Mouse (Mus musculus): ENCODE measurements around the gene Lrsam1. TPM values are rescaled to one million over a fixed set of nuclear protein-coding genes. Genes with fewer than 3 reads are reported as not detected.

Lrsam1 gene
- total RNA-seq, 2 experiments from 2014 or later = 47.6 to 47.7 TPM

- intact Hi-C loops (cut with DNase I) = no loop called here
- peak; percentile 40 for DNase-seq
These were observed 6.7 kb upstream of the Lrsam1 start for GRCm38 (mm10) chr2:32968024-32968614.

- DNase-seq = peak; percentile 88
- intact Hi-C loops (cut with DNase I) = no loop called here
These were observed 5.5 kb upstream of the Lrsam1 start for GRCm38 (mm10) chr2:32966689-32967631.

- intact Hi-C loops (cut with DNase I) = no loop called here
These were observed 4.8 kb upstream of the Lrsam1 start for GRCm38 (mm10) chr2:32966184-32966688.

GRCm38 (mm10) chr2:32965511-32966183, 4.2 kb upstream of the Lrsam1 start:
- intact Hi-C loops (cut with DNase I) = no loop called here
- DNase-seq = no peak

More at GRCm38 (mm10) chr2:32966184-32966688, 4.8 kb upstream of the Lrsam1 start:
- no peak for DNase-seq

GRCm38 (mm10) chr2:32964659-32965457, 3.4 kb upstream of the Lrsam1 start:
- no peak for DNase-seq
- intact Hi-C loops (cut with DNase I) = no loop called here

GRCm38 (mm10) chr2:32963981-32964380, 2.6 kb upstream of the Lrsam1 start:
- DNase-seq = no peak
- intact Hi-C loops (cut with DNase I) = no loop called here

GRCm38 (mm10) chr2:32963544-32963943, 2.1 kb upstream of the Lrsam1 start:
- intact Hi-C loops (cut with DNase I) = no loop called here

GRCm38 (mm10) chr2:32962875-32963220, 1.4 kb upstream of the Lrsam1 start:
- intact Hi-C loops (cut with DNase I) = no loop called here

More at GRCm38 (mm10) chr2:32963544-32963943, 2.1 kb upstream of the Lrsam1 start:
- no peak for DNase-seq

GRCm38 (mm10) chr2:32962062-32962874, 854 bp upstream of the Lrsam1 start:
- DNase-seq = no peak
- intact Hi-C loops (cut with DNase I) = no loop called here

More at GRCm38 (mm10) chr2:32962875-32963220, 1.4 kb upstream of the Lrsam1 start:
- no peak for DNase-seq

GRCm38 (mm10) chr2:32960273-32960672, 1.1 kb downstream of the Lrsam1 start:
- intact Hi-C loops (cut with DNase I) = no loop called here
- DNase-seq = no peak

GRCm38 (mm10) chr2:32957344-32957743, 4.1 kb downstream of the Lrsam1 start:
- intact Hi-C loops (cut with DNase I) = no loop called here
- no peak for DNase-seq

GRCm38 (mm10) chr2:32954581-32954980, 6.8 kb downstream of the Lrsam1 start:
- intact Hi-C loops (cut with DNase I) = no loop called here
- DNase-seq = no peak

GRCm38 (mm10) chr2:32947454-32947853, 14.0 kb downstream of the Lrsam1 start:
- intact Hi-C loops (cut with DNase I) = no loop called here

GRCm38 (mm10) chr2:32940483-32940882, 20.9 kb downstream of the Lrsam1 start:
- intact Hi-C loops (cut with DNase I) = no loop called here
- no peak for DNase-seq

More at GRCm38 (mm10) chr2:32947454-32947853, 14.0 kb downstream of the Lrsam1 start:
- no peak for DNase-seq

- DNase-seq = peak; percentile 50
- intact Hi-C loops (cut with DNase I) = no loop called here
These were observed 22.0 kb downstream of the Lrsam1 start for GRCm38 (mm10) chr2:32939418-32939817.

GRCm38 (mm10) chr2:32938741-32939140, 22.7 kb downstream of the Lrsam1 start:
- no peak for DNase-seq
- intact Hi-C loops (cut with DNase I) = no loop called here

- intact Hi-C loops (cut with DNase I) = no loop called here
- DNase-seq = no peak
These were observed 29.7 kb downstream of the Lrsam1 start for GRCm38 (mm10) chr2:32931730-32932129.

GRCm38 (mm10) chr2:32928947-32929829, 32.2 kb downstream of the Lrsam1 start:
- intact Hi-C loops (cut with DNase I) = no loop called here
- no peak for DNase-seq
